Mouse (Mus musculus) heart, postnatal 14 days (tissue): Measurements from ENCODE around the gene Fbxo21. TPM values are rescaled to one million over a fixed set of nuclear protein-coding genes. Genes with fewer than 3 reads are reported as not detected.
A peak's percentile ranks its signal among the peaks of the same experiment; 100 is the strongest.

Experiments used
- DNase-seq, 2 experiments: peaks; one replicate each; pipeline ENCODE4 v3.0.0; 2021 to 2022
- intact Hi-C: fragments of 180-260 bp; cut with DNase I; formaldehyde crosslinking; loops from one replicate; pipeline ENCODE4 v1.15.1; 2025
- total RNA-seq, 2 experiments: library from RNA; stranded (reverse); gene quantifications; 2 replicates each; pipeline ENCODE4 v1.2.3; 2021

Gene Fbxo21
- total RNA-seq, 2 experiments from 2014 or later, result 40.4 to 41.3 TPM

GRCm38 (mm10) chr5:118036888-118037797, 60.6 kb downstream of the Fbxo21 start:
- intact Hi-C loops, result no loop called here
- DNase-seq, result no peak

GRCm38 (mm10) chr5:118037798-118038484, 61.4 kb downstream of the Fbxo21 start:
- peak in 1 of 2 experiments; percentile 33 for DNase-seq
- intact Hi-C loops, result no loop called here

GRCm38 (mm10) chr5:118039241-118039668, 62.7 kb downstream of the Fbxo21 start:
- intact Hi-C loops, result no loop called here

GRCm38 (mm10) chr5:118042599-118042998, 66.1 kb downstream of the Fbxo21 start:
- no peak for DNase-seq
- intact Hi-C loops, result no loop called here

More at GRCm38 (mm10) chr5:118039241-118039668, 62.7 kb downstream of the Fbxo21 start:
- no peak for DNase-seq

- intact Hi-C loops, result no loop called here
- DNase-seq, result no peak
These were observed 67.2 kb downstream of the Fbxo21 start for GRCm38 (mm10) chr5:118043761-118044160.

DNA sequence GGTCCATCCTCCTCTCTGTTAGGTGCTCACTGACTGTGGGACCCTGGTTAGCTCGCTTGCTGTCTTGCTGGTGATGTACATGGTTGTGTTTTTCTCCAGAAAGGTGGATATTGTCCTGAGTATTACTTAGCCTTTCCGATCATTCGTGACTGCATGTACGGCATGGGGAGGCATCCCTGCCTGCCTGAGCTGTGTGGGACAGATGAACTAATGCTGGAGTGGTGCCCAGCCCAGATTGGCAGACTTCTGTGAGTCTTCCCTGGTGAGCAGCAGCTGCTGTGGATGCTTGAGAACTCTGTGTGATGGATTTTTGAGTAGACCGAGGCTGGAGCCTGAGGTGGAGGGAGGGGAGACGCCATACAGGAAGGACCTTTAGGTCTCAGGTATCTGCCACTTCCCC, 68.4 kb downstream of the Fbxo21 start:
- intact Hi-C loops, result no loop called here
- DNase-seq, result peak in 1 of 2 experiments; percentile 9

- intact Hi-C loops, result no loop called here
- DNase-seq, result no peak
These were observed 68.9 kb downstream of the Fbxo21 start for GRCm38 (mm10) chr5:118045385-118045784.

DNA sequence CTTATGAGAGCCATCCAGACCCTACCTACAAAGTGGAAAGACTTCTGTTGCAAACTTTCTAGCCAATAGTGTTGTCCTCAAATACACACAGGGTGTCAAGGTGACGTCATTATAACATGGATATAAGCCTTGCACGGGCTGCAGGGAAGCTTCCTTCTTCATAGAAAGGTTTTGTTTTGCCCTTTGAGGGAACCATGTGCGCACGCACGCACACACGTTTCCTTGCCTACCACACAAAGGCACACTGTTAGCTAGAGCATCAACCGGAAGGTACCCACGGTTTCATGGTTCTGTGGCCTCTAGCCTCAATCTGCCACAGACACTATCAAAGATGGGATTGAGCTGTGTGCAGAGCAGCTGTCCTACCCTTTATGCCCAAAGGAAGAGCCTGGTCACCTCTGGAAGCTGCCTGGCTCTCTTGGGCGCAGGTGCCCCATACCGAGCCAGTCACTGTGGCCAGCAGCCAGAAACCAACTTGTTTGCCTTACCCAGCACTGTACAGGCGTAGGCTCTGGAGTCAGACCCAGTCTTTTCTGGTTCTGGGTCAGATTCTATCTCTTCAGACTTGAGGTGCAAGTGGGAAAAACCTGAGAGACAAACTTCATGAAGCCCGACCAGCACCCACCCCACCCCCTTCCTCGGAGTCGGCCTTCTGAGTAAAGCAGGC, 70.7 kb downstream of the Fbxo21 start:
- no peak for DNase-seq
- intact Hi-C loops, result no loop called here

GRCm38 (mm10) chr5:118048412-118048811, 71.9 kb downstream of the Fbxo21 start:
- intact Hi-C loops, result no loop called here
- DNase-seq, result no peak

DNA sequence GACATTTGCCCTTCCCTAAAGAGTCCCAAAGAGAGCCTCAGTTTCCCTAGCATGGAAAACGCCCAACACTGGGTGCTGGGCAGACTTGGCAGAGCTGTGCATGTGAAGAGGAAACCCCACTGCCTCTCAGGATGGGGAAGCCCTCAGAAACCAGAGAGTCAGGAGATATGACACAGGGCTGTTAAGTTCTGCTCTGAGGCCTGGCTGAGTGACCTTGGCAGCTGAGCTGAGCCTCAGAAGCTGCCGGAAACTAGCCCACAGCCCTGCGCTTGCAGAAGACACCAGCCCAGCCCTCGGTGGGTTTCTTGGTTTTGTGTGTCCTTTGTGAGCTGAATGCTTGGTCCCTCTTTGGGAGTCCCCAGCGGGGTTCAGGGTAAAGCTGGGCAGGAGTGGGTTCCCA, 72.4 kb downstream of the Fbxo21 start:
- intact Hi-C loops, result no loop called here
- DNase-seq, result no peak

GRCm38 (mm10) chr5:118050743-118051142, 74.2 kb downstream of the Fbxo21 start:
- no peak for DNase-seq
- intact Hi-C loops, result no loop called here

DNA sequence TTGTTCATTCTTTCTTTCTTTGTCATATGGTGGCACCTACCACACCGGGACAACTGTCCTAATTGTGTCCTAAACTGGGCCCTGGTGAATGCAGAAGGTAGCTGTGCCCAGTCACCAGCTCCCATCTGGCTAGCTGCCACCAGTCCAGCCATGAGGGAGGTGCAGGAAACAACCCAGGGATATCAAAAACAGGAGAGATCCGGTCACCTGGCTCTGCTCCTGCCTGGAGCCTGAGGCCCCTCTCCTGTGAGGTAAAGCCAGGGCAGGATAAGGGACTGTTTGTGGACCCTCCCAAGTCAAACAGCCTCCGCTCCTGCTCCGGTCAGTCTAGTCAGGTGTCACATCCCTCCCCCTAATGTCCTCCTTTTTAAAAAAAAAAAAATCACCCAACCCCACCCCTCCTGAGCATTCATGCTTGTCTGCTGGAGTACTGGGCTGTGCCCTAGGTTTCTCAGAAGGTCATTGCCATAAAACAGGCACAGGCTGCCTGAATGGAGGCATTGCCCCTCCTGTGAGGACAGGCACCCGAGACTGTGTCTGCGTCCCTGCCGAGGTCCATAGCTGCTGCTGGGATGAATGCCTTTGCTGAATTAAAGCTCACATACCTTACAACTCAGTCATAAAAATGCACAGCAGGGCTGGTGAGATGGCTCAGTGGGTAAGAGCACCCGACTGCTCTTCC, 75.6 kb downstream of the Fbxo21 start:
- DNase-seq, result peak; percentile 51 to 57
- intact Hi-C loops, result no loop called here

DNA sequence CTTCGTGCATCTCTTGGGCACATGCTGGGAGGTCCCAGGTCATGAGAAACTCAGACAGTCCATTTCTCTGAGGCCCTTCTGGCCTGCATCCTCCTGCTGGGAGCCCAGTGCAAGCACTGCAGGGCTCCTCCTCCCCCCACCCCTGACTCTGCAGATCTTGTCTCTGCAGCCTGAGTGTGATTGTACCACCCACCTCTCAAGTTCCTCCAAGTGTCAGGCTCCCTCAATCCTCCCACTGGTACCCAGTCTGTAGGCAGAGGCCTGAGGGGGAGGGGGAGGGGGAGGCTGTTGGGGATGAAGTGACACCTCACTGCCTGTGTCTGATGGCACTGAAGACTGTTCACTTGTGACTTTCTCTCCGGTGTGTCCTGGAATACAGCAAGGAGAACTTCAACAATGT, 76.7 kb downstream of the Fbxo21 start:
- DNase-seq, result no peak
- intact Hi-C loops, result no loop called here

DNA sequence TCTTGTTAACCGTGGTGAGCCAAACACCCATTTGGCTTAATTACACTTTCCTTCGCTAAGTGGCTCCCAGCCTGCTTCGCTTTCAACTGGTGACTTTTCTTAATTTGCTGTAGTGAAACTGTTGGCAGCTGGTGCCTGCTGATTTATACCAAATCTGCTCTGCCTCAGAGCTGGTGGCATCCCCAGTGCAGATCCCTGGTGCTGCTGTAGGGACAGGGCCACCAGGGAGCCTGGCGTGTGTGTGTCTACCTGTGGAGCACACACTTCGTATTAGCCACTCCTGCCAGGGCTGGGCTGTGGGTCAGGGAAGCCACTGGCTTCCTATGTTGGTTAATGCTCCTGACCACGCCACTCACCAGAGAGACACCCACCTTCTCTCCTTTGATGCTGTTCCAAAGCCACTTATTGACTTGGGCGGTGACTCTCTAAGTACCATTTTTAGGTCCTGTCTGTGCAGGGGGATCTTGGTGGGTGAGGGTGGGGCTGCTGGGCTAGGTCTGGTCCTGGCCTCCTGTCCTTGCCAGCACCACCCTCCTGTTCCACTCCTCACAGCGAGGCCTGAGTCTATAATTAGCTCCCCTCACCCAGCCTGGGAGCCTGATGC, 81.1 kb downstream of the Fbxo21 start:
- intact Hi-C loops, result no loop called here
- peak; percentile 44 to 60 for DNase-seq

GRCm38 (mm10) chr5:118058858-118059257, 82.3 kb downstream of the Fbxo21 start:
- peak in 1 of 2 experiments; percentile 31 for DNase-seq
- intact Hi-C loops, result no loop called here

GRCm38 (mm10) chr5:118059646-118060045, 83.1 kb downstream of the Fbxo21 start:
- intact Hi-C loops, result no loop called here
- peak in 1 of 2 experiments; percentile 4 for DNase-seq
